Mouse (Mus musculus) urinary bladder, postnatal 10 days (tissue): ENCODE data around the gene Snap47.
A peak's percentile ranks its signal among the peaks of the same experiment; 100 is the strongest.

Experiments
- DNase-seq: peaks from one replicate; pipeline ENCODE4 v3.0.0; 2022; ENCODE audit warnings: low spot score

Snap47 gene

DNA sequence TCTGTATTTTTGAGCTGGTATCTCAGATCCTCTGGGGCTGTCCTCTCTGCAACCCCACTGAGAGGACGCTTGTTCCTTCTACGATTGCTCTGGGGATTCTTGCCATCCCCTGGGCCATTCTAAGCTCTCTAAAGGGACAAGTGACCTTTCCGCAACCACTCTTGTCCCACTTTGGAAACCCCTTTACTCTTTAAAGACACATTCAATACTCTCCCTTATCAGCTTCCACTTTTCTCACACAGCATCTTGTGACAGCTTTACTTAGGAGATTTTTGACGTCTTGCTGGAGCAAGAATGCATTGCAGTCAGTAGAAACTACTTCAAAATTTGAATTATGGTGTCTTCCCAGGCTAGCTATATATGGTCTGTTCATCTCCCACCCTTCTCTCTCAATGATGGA is at the start of gene Snap47:
Gene Snap47, minus strand, starts transcription at position 101 of the 400 bp plus-strand sequence.
- DNase-seq, result no peak

DNA sequence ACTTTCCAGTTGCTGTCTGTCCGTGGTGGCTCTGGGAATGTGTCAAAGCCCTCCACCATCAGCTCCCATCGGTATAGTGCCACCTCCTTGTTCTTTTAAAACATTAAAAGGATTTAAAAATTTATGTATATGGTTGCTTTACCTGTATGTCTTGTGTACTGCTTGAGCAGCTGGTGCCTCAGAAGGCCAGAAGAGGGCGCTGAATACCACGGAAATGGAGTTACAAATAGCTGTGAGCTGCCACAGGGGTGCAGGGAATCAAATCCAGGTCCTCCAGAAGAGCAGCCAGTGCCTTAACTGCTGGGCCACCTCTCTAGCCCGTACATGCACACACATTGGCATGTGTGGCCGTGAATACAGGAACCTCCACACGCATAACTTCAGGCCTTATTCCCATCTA is 46.8 kb upstream of the Snap47 start:
- DNase-seq, result no peak

DNA sequence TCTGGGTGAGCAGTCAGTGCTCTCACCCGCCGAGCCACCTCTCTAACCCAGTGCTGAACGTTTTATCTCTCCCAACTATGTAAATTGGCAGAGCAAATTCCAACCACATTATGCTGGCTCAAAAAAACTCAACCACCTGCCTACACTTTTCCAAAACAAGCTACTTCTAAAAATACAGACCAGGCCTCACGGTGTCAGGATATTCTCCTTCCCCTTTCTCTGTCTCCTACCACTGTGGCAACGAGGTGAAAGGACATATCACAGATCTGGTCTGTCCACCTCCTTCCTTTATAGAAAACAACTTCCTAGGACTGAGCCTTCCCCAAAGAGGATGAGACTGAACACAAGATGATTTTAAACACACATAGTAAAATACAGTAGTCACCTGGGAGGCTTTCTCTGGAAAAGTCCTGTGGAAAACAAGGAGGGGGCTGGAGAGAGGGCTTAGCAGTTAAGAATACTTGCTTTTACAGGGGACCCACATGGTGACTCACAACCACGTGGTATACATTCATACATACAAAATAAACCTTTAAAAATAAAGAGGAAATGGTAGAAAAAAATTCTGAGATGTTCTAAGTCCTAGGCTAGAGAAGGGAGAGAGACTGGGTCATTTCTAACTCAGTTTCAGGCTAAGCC is 45.8 kb upstream of the Snap47 start:
- DNase-seq, result no peak

DNA sequence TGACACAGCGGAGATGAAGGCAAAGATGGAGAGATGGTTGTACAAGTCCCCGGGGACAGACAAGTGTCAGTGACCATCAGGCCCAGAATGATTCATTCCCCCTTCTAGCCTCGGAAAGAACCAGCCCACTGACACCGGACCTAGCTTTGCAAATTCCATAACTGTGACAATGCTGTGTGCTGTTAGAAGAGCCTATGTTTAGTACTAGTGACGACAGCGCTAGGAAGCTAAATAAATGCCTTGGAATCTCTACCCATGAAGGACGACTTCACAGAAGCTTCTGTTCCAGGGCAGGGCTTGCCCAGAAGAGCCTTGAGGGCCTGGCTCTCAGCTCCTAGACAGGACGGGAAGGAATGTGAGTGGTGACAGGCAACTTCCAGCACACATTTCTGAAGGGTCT is 35.2 kb upstream of the Snap47 start:
- no peak for DNase-seq

DNA sequence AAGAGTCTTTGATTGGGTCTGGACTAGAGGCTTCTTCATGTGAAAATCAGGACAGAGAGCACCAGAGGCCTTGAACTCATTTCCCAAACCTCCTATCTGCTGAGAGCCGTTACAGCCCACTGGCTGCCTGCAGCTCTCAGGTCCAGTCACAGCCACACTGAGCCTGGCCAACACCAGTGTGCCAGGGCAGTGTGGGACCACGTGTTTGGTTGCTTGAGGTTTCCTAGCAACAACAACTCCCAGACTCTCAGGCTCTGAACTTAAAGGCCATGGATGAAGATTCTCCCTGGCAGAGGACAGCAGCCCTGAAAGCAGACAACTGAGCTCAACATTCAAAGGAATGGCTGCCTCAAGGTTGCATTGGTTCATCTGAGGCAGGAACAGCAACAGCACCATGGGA is 34.7 kb upstream of the Snap47 start:
- no peak for DNase-seq

DNA sequence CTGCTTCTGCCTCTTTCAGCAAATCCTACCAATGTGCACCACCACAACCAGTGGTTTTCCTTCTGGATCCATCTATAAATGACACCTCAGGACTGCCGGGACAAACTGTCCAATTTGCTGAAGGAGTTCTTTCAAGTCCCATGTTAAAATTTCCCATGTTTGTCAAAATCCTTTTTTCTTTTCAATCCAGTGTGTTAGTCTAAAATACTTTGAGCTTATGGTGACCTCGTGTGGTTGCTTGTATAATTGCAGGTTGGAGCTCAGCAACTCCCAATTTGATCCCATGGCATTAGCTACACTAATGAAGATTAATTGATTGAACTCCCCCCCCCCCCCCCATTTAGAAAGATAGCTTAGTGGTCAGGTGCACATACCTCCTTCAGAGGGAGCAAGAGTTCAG is 32.2 kb upstream of the Snap47 start:
- DNase-seq, result no peak

DNA sequence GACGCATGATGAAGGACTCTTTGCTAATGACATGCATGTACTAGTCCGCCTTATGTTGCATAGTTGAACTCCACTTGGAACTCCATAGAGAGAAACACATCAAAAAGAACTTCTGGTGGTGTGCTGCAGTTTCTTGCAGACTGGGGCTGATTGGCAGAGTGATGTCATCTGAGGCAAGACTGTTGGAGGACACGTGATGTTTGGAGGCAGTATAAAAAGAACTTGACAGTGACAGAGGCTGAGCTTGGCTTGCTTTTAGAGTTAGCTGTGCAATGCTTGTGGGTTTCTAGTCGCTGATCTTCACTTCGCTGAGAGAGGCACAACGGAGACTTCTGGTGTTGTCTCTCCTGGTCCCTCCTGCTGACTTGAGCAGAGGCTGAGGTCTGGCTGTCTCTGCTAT is 26.3 kb upstream of the Snap47 start:
- DNase-seq, result no peak

DNA sequence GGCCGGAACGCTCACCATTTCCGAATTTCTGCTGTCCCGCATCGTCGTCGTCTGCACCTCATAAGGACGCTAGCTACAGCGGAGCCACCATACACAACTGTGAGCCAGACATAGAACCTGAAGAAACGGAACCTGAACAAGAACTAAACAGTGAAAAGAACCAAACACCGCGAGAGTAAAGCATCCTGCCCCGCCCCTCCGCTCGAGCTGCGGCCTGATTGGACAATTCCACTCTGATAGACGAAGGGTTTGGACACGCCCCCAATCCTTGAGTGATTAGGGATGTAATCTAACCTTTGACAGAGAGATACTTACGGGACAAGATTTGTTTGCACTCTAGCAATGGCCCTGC is 21.3 kb upstream of the Snap47 start, which contains the start of gene Zfp867:
Gene Zfp867, minus strand, starts transcription at position 149 of the 352 bp plus-strand sequence.
- peak; percentile 52 for DNase-seq

DNA sequence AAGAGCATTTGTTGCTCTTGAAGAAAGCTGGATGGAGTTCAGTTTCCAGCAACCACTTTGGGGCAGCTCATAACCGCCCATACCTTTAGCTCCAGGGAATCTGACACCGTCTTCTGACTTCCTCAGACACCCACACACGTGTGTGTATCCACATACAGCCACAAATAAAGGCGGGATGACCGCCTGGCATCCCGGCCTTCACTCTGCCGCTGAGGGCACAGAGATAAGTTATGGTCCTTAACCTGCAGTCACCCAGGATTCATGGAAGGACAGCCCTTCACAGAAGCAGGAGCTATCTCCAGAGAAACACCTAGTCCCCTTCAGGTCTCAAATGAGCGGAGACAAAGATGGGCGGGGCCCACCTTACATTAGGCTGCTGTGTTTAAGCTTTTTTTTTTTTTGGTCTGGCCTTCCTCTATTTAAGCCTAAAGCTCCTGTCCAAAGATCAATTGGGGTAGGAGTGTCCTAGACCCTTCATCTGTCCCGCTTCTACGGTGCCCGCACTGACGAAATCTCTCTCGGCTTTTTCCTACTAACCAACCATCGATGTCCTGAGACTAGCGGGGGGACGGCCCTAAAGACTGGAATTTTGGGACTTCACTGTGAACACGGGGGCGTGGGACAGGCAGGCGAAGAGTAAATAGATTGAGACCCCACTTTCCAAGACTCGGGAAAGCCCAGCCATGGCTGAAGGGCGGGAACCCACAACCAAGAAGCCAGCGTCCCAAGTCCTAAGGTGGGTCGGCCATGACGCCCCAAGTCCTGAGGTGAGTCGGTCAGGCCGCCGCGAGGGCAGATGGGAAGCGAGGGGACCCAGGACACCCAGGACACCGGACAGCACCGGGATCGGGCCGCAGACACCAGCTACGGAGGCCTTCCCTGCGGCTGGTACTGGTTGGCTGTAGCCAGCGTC is 20.7 kb upstream of the Snap47 start:
- DNase-seq, result no peak

DNA sequence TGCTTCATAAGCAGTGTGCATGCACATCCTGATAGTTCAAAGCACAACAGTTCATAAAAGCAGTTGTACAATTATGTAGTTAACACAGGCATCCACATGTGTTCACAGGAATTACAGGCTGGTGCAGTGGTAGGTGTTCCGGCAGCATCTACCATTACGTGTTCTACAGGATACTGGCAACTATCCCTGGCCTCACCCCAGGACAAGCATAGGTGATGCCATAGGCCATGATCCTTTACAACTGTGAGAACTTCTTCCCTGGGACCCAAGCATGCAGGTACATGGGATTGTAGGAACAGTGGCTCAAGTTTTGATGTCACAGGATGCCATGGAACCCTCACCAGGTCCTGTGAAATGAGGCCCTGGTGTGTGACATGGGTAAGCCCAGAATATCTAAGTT is 9.5 kb upstream of the Snap47 start:
- no peak for DNase-seq

DNA sequence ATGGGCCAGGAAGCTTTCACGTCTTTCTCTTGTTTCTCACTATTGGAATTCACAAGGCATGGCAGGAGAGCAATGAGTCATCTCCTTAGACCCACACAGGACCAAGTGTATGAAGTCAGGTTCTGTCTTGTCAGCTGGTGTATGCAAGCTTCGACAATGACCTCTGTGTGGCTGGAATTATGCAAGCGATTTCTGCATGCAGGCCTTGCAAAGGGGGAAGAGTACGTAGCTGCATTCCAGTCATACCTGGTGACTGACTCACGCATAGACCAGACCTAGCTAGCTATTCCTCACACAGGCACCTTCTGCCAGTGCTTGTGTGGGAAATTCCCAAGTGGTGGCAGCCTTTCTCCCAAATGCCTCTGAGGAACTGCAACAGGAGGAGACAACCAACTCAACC is 8.0 kb upstream of the Snap47 start:
- DNase-seq, result no peak

DNA sequence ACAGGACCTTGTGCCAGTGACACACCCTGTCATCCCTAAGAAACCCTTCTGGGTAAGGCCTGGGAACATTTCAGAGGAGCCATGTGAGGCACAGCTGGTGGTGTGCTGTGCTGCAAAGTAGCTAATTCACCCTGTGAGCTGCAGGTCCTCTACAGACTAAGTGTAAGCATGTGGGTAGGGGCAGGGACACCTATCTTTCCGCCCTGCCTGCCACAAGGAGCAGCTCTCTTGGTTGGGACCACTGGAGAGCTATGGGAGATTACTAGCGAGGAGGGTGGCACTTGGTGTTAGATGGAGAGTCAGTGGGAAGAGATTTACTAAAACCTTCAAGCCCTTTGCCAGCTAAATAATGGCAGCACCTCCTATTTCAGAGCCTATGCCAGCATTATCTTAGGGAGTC is 5.9 kb upstream of the Snap47 start:
- DNase-seq, result no peak

DNA sequence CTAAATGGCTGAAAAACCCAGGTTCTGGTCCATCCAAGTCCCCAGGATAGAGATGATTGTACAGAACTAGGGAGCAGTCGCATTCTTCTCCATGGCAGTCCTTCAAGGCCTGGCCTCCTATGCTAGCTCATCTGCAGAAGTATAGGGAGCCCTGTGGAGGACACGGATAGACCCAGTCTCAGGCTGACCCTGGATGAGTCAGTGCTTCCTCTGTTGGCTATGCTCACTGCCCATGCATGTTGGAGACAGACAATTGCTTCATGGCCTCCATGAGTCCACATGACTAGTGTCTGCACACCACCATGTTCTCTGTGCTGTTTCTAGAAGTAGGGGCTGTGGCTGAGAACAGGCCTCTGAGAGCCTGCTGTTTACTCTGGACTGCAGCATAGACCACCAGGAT is 5.4 kb upstream of the Snap47 start:
- no peak for DNase-seq

DNA sequence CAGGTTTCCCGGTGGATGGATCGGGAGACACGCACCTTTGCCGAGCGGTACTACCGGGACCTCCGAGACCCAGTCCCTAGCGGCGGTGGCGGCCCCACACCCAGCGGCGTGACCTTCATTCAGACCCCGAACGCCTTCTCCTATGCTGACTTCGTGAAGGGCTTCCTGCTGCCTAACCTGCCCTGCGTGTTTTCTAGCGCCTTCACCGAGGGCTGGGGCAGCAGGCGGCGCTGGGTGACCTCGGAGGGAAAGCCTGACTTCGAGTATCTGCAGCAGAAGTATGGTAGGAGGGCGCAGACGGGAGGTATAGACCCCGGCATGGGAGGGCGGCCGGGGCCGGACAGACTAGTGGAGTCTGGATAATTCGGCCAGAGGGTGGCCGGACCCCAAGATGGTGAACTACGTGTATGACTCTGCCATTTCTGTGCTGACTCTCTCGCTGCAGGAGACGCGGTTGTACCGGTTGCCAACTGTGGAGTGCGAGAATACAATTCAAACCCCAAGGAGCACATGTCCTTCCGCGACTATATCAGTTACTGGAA is 685 bp downstream of the Snap47 start:
- DNase-seq, result no peak

DNA sequence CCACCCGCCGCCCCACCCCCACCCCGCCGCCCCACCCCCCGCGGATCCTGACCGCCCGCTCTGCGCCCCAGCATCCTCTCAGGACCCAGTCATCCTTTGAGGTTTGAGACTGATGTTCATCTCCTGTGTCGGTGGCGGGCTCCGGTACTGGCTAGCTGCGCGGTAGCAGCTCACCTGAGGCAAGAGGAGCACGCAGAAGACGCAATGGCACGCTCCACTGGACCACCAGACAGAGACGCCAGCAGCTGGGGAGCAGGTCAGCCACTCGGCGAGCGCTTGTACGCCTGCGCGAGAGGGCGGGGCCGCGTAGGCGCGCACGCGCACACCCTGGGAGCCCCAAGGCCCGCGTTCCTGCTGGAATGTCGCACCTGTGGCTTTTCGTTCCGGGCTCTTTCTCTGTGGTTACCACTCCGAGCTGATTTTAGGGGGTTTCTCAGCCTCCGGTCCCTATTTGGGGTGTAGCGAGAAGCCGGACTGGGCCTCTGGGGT is 1.2 kb downstream of the Snap47 start, which contains the start of gene Jmjd4:
Gene Jmjd4, plus strand, starts transcription at position 305 of the 489 bp plus-strand sequence.
- peak; percentile 43 for DNase-seq

DNA sequence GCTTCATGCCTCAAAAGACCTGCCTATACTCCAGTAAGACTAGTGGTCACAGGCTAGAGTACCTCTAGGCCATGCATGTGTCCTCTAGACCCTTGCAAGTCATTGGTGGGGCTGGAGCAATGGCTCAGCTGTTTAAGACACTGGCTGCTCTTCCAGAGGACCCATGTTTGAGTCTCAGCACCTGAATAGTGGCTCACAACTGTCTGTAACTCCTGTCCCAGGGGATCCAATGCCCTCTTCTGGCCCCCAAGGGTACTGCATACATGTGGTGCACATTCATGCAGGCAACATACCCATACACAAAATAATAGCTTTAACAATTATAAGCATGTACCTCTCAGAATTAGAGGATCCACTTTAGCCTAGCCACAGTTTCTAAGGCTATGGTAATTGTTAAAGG is 7.9 kb downstream of the Snap47 start:
- no peak for DNase-seq

DNA sequence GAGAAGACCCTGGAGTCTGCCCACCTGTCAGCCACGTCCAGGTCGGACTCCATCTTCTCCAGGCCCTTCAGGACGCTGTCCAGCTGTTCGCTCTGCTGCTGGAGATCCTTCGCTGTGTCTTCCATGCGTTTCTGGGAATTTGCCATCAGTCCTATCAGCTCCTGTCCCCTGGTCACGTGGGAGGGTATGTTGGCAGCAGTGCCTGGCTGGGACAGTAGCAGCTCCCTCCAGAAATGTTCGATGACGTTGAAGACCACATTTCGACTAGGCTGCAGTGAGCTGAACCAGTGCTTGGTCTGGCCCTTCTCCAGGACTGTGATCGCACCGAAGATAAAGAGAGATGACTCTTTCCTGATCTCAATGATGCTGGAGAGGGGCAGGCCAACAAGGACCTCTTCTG is 13.0 kb downstream of the Snap47 start:
- no peak for DNase-seq

DNA sequence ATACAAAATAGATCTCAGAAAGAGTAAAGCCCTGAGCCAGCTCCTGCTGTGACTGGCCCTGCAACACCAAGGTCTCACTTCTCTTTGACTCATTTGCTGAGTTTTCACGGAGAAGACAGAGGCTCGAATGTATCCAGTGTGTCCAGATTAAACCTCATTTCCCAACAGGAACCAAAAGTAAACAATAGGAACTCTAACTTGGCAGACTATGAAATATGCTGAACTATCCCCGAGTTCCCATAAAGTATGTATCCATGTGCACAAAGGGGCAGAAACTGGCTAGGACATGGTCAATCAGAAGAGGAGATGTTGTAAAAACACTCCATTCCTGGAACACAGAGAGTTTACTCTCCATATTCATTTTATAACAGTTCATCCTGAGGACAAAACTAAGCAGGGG is 18.7 kb downstream of the Snap47 start:
- no peak for DNase-seq

DNA sequence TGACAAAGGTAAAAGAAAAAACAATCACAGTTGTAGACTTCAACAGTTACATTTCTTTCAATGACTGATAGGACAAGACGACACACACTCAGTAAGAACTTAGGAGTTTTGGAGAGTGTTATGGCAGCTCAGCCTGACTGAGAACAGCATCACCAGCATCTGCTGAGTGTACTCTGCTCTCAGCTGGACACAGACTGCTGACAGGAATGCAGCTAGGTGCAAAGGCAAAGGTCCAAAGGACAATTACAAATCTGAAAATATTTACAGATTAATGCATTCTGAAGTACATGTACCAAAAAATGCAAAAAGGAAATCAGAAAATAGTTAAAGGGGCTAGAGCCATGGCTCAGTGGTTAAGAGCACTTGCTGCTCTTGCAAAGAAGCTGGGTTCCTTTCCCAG is 21.0 kb downstream of the Snap47 start:
- no peak for DNase-seq

DNA sequence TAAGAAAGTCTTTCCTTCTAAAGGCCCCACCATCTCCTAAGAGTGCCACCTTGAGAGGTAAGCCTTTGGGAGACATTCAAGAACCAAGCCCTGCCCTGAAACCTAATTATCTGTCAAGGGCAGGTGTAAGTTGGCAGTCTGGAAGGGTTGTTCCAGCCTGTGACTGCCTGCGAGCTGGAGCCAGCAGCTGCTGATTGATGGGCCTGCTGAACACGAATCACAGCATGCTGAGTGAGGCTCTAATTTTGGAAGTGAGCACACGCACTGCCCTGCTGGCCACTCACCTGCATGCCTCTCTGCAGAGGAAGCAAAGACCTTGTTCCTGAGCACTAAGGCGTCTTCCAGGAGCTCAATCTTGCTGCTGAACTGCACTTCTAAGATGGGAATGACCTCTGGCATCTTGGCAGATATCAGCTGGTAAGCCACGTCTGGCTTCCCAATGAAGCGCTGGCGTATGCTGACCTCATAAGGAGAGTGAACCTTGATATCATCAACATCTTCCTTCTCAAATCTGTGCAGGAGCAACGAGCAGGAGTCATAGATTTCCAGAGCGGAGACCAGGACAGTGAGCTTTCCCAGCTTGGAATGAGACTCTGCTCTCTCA is 22.8 kb downstream of the Snap47 start:
- no peak for DNase-seq

DNA sequence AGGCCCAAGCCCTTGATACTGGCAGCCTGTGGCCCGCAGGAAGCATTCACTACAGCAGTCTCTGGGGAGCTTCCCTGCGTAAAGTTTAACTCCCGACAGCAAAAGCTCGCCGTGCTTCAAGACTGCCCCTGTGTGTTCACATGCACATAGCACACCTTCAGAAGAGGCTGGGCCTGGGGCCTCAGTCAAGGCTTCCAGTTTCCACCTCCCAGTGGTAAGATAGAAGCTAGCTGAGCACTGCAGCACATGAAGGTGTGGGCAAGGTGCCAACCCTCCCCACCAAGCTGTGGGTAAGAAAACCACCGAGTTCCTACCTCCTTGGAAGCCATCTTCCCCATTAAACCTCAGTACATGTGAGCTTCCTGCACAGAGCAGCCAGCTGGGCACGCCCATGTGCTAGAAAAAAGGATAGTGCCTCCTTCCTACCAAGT is 25.3 kb downstream of the Snap47 start:
- DNase-seq, result no peak

DNA sequence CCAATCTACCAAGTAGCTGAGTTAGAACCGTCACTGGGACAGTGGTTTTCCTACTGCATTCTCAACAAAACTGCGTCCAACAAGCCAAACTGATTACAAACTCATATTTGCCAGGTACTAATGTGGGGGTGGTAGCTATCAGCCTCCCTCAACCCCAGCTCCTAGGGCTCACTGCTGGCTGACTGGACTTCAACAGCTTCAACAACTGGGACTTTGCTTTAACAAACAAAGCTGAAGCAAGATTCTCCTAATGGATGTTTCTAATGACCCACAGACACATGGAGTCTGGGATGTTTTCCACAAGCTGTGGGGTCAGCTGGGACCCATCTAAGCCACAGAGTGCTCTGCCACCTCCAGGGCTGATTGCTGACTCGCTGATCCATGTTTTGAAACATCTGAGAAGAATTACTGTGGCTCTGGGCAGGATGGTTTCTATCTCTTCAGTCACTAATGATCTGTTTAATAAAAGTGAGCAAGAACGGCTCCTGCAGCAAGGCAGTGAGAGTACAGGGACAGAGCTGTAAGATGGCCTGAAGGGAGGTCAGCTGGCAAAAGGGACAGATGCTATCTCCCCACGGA is 27.9 kb downstream of the Snap47 start:
- DNase-seq, result no peak
